Mouse (Mus musculus) testis, adult 2 months (tissue): ENCODE results near the gene Map3k19. TPM values are rescaled to one million over a fixed set of nuclear protein-coding genes. Genes with fewer than 3 reads are reported as not detected.

ENCODE experiments used
- H3K27ac ChIP-seq: fragments of 200-500 bp; 2 replicates; pipeline ENCODE4 v1.5.1; 2012; ENCODE audit warnings: low read depth, low read length; ENCODE audit not compliant: control insufficient read depth, insufficient read depth
- H3K27me3 ChIP-seq: fragments of 200-500 bp; 2 replicates; pipeline ENCODE4 v1.6.1; 2012; ENCODE audit warnings: mild to moderate bottlenecking, low read length, moderate library complexity; ENCODE audit not compliant: control insufficient read depth, insufficient read depth
- H3K36me3 ChIP-seq: fragments of 200-500 bp; 2 replicates; pipeline ENCODE4 v1.6.1; 2012; ENCODE audit warnings: mild to moderate bottlenecking, low read length; ENCODE audit not compliant: control insufficient read depth, insufficient read depth
- H3K4me1 ChIP-seq: fragments of 200-500 bp; 2 replicates; pipeline ENCODE4 v1.6.1; 2012; ENCODE audit warnings: low read length; ENCODE audit not compliant: control insufficient read depth, insufficient read depth
- H3K4me3 ChIP-seq: fragments of 200-500 bp; 2 replicates; pipeline ENCODE4 v1.5.1; 2012; ENCODE audit warnings: low read depth, mild to moderate bottlenecking, low read length, moderate library complexity, mixed read lengths; ENCODE audit not compliant: control insufficient read depth
- CTCF ChIP-seq: fragments of 200-500 bp; IDR thresholded peaks from 2 replicates; pipeline ENCODE4 v1.5.1; 2012; ENCODE audit warnings: low read depth, mild to moderate bottlenecking, inconsistent platforms, low read length, moderate library complexity; ENCODE audit not compliant: control insufficient read depth, insufficient read depth, insufficient replicate concordance
- POLR2A ChIP-seq: fragments of 200-500 bp; IDR thresholded peaks from 2 replicates; pipeline ENCODE4 v1.6.1; 2012; ENCODE audit warnings: low read depth, mild to moderate bottlenecking, inconsistent platforms, low read length, moderate library complexity; ENCODE audit not compliant: control insufficient read depth
- polyA plus RNA-seq: library from polyadenylated mRNA; depleted of rRNA; stranded (reverse); fragments of >200 nt; gene quantifications from 2 replicates; pipeline ENCODE4 v1.2.3, GENCODE M21; 2012

The Map3k19 gene
- polyA plus RNA-seq, 1 experiment, result 0.02 TPM

DNA sequence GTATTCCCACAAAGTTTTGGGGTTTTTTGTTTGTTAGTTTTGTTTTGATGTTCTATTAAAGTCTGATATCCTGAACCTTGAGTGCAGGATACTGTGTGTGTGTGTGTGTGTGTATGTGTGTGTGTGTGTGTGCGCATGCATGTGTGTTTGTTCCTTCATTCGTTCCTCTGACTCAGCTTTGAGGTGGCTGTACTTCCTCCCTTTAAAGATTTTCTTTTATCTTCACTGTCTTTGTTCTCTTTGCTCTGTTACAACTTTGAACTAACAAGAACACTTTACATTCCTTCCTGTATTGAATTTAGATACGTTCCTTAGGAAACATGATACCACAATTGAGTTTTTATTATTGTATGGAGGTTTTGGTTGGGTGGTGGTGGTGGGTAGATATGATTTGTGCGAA is 58.5 kb downstream of the Map3k19 start:
- Histone ChIP-seq H3K4me1 (no peaks in the 10 kb centered on the region), H3K27ac (no peak overlapping the region), H3K27me3 (no peaks in the 10 kb centered on the region), H3K4me3 (no peak overlapping the region), H3K36me3 (no peaks in the 10 kb centered on the region)
- TF ChIP-seq POLR2A (no peak), CTCF (no peak)

DNA sequence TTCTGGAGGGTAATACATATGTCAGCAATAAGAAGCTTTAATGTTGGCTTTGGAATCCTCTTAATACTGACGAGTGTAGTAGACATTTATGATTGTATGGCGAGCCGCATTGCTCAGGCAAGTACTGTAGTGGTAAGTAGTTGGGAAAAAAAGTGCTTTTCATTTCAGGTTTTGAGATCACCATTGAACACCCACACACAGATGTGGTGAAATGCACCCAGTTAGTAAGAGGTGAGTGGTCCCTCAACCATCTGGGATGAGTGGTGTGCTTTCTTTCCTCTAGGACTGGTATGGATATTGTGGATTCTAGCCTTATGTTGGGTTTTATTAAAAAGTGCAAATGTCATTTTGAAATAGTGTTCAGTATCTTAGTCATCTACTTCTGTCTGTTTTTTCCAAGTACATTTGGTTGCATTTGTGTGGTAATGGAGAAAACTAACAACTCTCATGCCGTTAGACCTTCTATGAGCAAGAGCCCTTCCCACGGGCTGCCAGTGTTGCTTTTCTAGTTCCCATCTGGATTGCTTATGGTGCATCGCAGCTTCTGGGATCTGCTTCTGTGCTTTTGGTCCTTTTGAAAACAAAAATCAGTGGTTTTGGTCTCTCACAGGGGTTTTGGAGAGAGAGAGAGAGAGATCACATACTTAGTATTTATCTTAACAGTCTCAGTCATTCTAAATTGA is 59.6 kb downstream of the Map3k19 start:
- TF ChIP-seq POLR2A (no peak), CTCF (no peak)
- H3K27ac ChIP-seq, result no peak overlapping the region
- no peaks in the 10 kb centered on the region for H3K36me3 ChIP-seq
- no peak overlapping the region for H3K4me3 ChIP-seq
- no peaks in the 10 kb centered on the region for H3K4me1 ChIP-seq
- no peaks in the 10 kb centered on the region for H3K27me3 ChIP-seq

DNA sequence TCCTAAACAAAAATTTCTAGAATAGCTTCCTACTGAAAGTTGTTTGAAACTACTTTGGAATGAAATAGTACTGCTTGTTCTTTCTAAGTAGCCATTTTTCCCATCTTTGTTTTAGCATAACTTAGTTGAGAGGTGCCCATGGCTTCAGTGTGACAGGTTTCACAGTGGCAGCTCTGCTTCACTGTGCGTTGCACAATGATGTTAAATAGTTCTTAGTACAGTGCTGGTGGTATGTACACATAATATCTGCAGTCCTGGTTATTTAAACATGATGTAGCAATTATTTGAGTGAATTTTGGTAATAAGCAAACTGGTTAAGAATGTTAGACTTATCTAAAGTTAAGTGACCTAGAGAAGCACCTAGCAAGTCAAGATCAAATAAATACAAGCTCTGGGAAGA is 61.4 kb downstream of the Map3k19 start:
- no peaks in the 10 kb centered on the region for H3K36me3 ChIP-seq
- no peak overlapping the region for H3K27ac ChIP-seq
- H3K4me1 ChIP-seq, result no peaks in the 10 kb centered on the region
- TF ChIP-seq POLR2A, result no peak
- no peak for TF ChIP-seq CTCF
- no peak overlapping the region for H3K4me3 ChIP-seq
- H3K27me3 ChIP-seq, result no peaks in the 10 kb centered on the region

DNA sequence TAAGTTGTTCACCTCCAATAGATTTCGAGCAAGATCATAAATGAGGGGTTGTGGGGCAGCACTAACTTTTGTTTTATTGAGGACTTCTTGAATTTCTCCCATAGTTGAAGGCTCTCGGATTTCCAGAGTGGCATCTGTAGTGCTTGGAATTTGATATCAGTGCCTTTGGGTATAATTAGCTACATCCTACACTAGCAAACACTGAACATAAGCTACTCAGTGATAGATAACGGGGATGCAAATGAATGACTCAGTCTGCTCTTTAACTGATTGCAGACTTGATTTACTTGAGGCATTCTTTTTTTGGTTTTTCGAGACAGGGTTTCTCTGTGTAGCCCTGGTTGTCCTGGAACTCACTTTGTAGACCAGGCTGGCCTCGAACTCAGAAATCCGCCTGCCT is 65.9 kb downstream of the Map3k19 start:
- Histone ChIP-seq H3K27ac (no peak overlapping the region), H3K4me1 (no peaks in the 10 kb centered on the region), H3K36me3 (no peaks in the 10 kb centered on the region), H3K27me3 (no peaks in the 10 kb centered on the region), H3K4me3 (no peak overlapping the region)
- no peak for TF ChIP-seq CTCF
- TF ChIP-seq POLR2A, result no peak

- Histone ChIP-seq H3K36me3 (no peaks in the 10 kb centered on the region), H3K27me3 (no peaks in the 10 kb centered on the region), H3K27ac (no peak overlapping the region), H3K4me3 (no peak overlapping the region), H3K4me1 (no peaks in the 10 kb centered on the region)
- TF ChIP-seq CTCF (no peak), POLR2A (no peak)
These were observed 68.9 kb downstream of the Map3k19 start for GRCm38 (mm10) chr1:127785882-127786281.

GRCm38 (mm10) chr1:127783862-127784261 is 71.0 kb downstream of the Map3k19 start:
- no peak overlapping the region for H3K4me3 ChIP-seq
- no peaks in the 10 kb centered on the region for H3K4me1 ChIP-seq
- no peaks in the 10 kb centered on the region for H3K27me3 ChIP-seq
- H3K27ac ChIP-seq, result no peak overlapping the region
- no peak for TF ChIP-seq POLR2A
- no peak for TF ChIP-seq CTCF
- H3K36me3 ChIP-seq, result no peaks in the 10 kb centered on the region

DNA sequence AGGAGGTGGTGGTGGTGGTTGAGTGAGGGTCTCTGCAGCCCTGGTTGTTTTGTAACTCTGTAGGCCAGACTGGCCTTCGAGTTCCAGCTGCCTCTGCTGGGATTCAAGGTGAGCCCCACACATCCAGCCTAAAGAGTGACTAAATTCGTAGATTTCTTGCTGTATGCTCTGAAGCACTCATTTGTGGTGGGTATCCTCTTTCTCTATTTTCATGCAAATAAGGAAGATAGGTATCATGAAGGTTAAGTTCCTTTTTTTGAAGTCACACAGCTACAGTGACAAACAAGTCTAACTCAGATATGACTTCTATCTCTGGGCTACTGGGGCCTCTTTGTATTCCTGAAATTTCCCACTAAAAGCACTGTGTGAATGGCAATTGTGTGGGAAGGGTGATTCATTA is 74.0 kb downstream of the Map3k19 start:
- Histone ChIP-seq H3K27me3 (no peaks in the 10 kb centered on the region), H3K27ac (no peak overlapping the region), H3K4me1 (no peaks in the 10 kb centered on the region), H3K36me3 (no peaks in the 10 kb centered on the region), H3K4me3 (no peak overlapping the region)
- TF ChIP-seq POLR2A (no peak), CTCF (no peak)

GRCm38 (mm10) chr1:127780142-127780541 is 74.7 kb downstream of the Map3k19 start:
- H3K4me3 ChIP-seq, result no peak overlapping the region
- H3K27ac ChIP-seq, result no peak overlapping the region
- TF ChIP-seq POLR2A, result no peak
- no peak for TF ChIP-seq CTCF
- H3K27me3 ChIP-seq, result no peaks in the 10 kb centered on the region
- peaks cover 2% of the 10 kb centered on the region; the same call in 1 of the 2 replicates for H3K4me1 ChIP-seq
- no peaks in the 10 kb centered on the region for H3K36me3 ChIP-seq
